Mouse (Mus musculus): ENCODE measurements around the gene Flt1. TPM values are rescaled to one million over a fixed set of nuclear protein-coding genes. Genes with fewer than 3 reads are reported as not detected.
"Not testable (repeated sequence)": the region's sequence is repeated elsewhere in the genome, so short reads cannot be mapped to it uniquely, and the experiment has no call there.

The Flt1 gene
- polyA plus RNA-seq, 1 experiment: 0.19 TPM

DNA sequence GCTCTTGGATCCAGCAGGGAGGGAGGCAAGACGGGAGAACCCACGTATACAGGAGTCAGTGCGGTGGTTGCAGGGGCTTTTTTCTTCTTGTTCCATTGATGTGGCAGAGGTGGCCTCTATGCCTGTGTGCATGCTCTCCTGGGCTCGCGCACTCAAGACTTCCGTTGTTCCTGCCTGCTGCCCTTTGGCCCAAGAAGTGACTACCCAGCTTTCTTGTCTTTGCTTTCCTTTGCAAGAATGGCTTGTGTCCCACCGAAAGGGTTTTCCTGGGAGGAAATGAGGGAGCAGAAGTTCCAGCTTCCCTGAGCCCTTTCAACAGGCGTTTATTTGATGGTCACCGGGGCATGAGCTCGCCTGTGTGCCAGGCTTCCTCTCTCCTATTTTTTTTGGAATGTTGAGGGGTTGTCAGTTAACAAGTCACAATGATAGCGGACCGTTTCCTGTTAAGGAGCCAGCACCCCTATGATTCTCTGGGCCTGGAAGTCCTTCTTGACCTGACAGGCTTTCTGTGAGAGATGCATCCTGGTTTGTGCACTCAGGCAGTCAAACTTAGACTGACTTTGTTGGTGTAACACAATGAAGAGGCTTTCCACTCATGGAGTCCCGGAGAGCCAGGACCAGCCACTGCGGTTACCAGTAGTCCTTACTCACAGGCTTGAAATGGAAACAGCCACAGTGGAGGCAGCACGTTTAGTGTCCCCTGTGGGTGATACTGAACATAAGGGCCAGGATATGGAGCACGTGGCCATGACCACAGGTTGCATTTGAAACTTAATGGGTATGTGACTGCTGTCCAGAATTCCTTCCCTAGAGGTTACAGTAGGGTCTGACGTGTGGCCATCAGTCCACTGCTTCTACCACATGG, 95.2 kb downstream of the Flt1 start:
- no peak for TF ChIP-seq POLR2A (IDR thresholded peaks at IDR 0.05; ENCODE audit: borderline replicate concordance, low read depth, low read length)
- no peak for TF ChIP-seq CTCF (IDR thresholded peaks at IDR 0.05; ENCODE audit: low read depth, low read length)
- Histone ChIP-seq H3K4me1 (ENCODE audit: control insufficient read depth, insufficient read depth, low read length) (no peaks in the 10 kb centered on the region), H3K4me3 (ENCODE audit: insufficient read depth, low read length) (no peak overlapping the region), H3K27ac (ENCODE audit: insufficient read depth, low read depth, low read length) (no peak overlapping the region)

DNA sequence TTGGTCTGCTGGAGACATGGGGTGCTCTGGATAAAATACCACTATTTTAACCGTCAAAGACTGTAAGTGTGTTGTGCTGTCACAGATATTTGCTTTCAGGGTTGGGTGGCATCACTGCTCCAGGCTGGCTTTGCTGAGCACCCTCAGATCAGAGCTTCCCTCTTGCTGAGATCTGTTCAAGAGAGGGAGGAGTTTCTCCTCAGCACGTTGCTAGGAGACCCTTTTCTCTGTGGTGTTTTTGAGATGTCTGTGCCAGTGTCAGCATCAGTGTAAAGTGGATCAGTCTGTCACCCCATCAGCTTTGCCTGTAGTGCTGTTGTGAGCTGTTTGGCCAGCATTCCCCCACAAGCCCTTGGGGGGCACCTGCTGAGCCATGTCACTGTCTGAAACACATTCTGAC, 98.9 kb downstream of the Flt1 start:
- Histone ChIP-seq H3K4me1 (ENCODE audit: control insufficient read depth, insufficient read depth, low read length) (no peaks in the 10 kb centered on the region), H3K4me3 (ENCODE audit: insufficient read depth, low read length) (no peak overlapping the region), H3K27ac (ENCODE audit: insufficient read depth, low read depth, low read length) (no peak overlapping the region)
- TF ChIP-seq CTCF (IDR thresholded peaks at IDR 0.05; ENCODE audit: low read depth, low read length) (no peak), POLR2A (IDR thresholded peaks at IDR 0.05; ENCODE audit: borderline replicate concordance, low read depth, low read length) (no peak)

GRCm38 (mm10) chr5:147623747-147624146, 102.1 kb downstream of the Flt1 start:
- TF ChIP-seq CTCF (IDR thresholded peaks at IDR 0.05; ENCODE audit: low read depth, low read length) (no peak), POLR2A (IDR thresholded peaks at IDR 0.05; ENCODE audit: borderline replicate concordance, low read depth, low read length) (no peak)
- H3K4me1 ChIP-seq (ENCODE audit: control insufficient read depth, insufficient read depth, low read length): no peaks in the 10 kb centered on the region

GRCm38 (mm10) chr5:147620178-147620577, 105.6 kb downstream of the Flt1 start:
- H3K4me1 ChIP-seq (ENCODE audit: control insufficient read depth, insufficient read depth, low read length): no peaks in the 10 kb centered on the region
- TF ChIP-seq POLR2A (IDR thresholded peaks at IDR 0.05; ENCODE audit: borderline replicate concordance, low read depth, low read length): no peak
- no peak for TF ChIP-seq CTCF (IDR thresholded peaks at IDR 0.05; ENCODE audit: low read depth, low read length)
- H3K27ac ChIP-seq (ENCODE audit: insufficient read depth, low read depth, low read length): no peak overlapping the region
- H3K4me3 ChIP-seq (ENCODE audit: insufficient read depth, low read length): no peak overlapping the region

More at GRCm38 (mm10) chr5:147623747-147624146, 102.1 kb downstream of the Flt1 start:
- no peak overlapping the region for H3K4me3 ChIP-seq (ENCODE audit: insufficient read depth, low read length)
- no peak overlapping the region for H3K27ac ChIP-seq (ENCODE audit: insufficient read depth, low read depth, low read length)

DNA sequence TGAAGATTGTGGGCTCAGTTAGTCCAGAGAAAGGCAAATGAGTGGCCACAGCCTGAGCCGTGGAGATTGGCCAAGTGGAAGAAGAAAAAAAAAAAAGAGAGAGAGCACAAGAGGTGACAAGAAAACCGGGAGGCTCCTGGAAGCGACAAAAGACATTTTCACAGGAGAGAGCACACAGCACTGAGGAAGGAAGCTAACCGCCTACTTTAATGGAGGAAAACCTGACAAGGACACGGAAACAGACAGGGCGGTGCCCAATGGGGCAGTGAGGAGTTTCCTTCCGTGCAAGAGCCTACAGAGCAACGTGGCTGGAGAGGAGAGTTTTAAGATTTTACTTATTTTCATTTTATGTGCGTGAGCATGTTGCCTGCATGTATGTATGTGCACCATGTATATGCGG, 107.6 kb downstream of the Flt1 start:
- Histone ChIP-seq H3K4me3 (ENCODE audit: insufficient read depth, low read length) (no peak overlapping the region), H3K27ac (ENCODE audit: insufficient read depth, low read depth, low read length) (no peak overlapping the region), H3K4me1 (ENCODE audit: control insufficient read depth, insufficient read depth, low read length) (no peaks in the 10 kb centered on the region)
- TF ChIP-seq CTCF (IDR thresholded peaks at IDR 0.05; ENCODE audit: low read depth, low read length) (no peak), POLR2A (IDR thresholded peaks at IDR 0.05; ENCODE audit: borderline replicate concordance, low read depth, low read length) (no peak)

- H3K4me3 ChIP-seq (ENCODE audit: insufficient read depth, low read length): no peak overlapping the region
- no peak overlapping the region for H3K27ac ChIP-seq (ENCODE audit: insufficient read depth, low read depth, low read length)
- no peaks in the 10 kb centered on the region for H3K4me1 ChIP-seq (ENCODE audit: control insufficient read depth, insufficient read depth, low read length)
- no peak for TF ChIP-seq POLR2A (IDR thresholded peaks at IDR 0.05; ENCODE audit: borderline replicate concordance, low read depth, low read length)
- no peak for TF ChIP-seq CTCF (IDR thresholded peaks at IDR 0.05; ENCODE audit: low read depth, low read length)
Measured at GRCm38 (mm10) chr5:147616450-147616849, 109.4 kb downstream of the Flt1 start.

GRCm38 (mm10) chr5:147614659-147615058, 111.2 kb downstream of the Flt1 start:
- no peaks in the 10 kb centered on the region for H3K4me1 ChIP-seq (ENCODE audit: control insufficient read depth, insufficient read depth, low read length)
- H3K27ac ChIP-seq (ENCODE audit: insufficient read depth, low read depth, low read length): no peak overlapping the region
- no peak for TF ChIP-seq CTCF (IDR thresholded peaks at IDR 0.05; ENCODE audit: low read depth, low read length)
- TF ChIP-seq POLR2A (IDR thresholded peaks at IDR 0.05; ENCODE audit: borderline replicate concordance, low read depth, low read length): no peak
- H3K4me3 ChIP-seq (ENCODE audit: insufficient read depth, low read length): no peak overlapping the region

GRCm38 (mm10) chr5:147611348-147611747, 114.5 kb downstream of the Flt1 start:
- not testable (repeated sequence) for H3K27ac ChIP-seq (ENCODE audit: insufficient read depth, low read depth, low read length); H3K4me3 ChIP-seq (ENCODE audit: insufficient read depth, low read length); H3K4me1 ChIP-seq (ENCODE audit: control insufficient read depth, insufficient read depth, low read length)

GRCm38 (mm10) chr5:147607256-147607975, 118.4 kb downstream of the Flt1 start:
- Histone ChIP-seq H3K4me3 (ENCODE audit: insufficient read depth, low read length) (no peak overlapping the region), H3K27ac (ENCODE audit: insufficient read depth, low read depth, low read length) (no peak overlapping the region), H3K4me1 (ENCODE audit: control insufficient read depth, insufficient read depth, low read length) (no peaks in the 10 kb centered on the region)
- no peak for TF ChIP-seq POLR2A (IDR thresholded peaks at IDR 0.05; ENCODE audit: borderline replicate concordance, low read depth, low read length)
- no peak for TF ChIP-seq CTCF (IDR thresholded peaks at IDR 0.05; ENCODE audit: low read depth, low read length)

DNA sequence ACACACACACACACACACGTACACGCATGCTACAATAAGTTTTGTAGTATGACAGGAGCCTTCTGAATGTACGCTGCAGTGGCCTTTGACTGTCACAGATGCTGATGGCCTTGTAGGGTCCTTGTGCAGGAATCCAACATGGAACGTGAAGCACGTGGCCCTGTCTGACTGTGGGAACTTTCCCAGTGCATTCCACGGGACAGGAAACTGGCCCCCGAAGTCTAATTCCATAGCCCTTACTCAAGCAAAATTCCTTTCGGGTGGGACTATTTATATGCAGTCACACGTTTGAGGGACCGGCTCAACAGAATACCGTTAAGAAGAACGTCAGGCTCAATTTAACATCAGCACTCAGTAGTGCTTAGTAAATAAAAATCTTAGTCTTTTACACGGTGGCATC, 119.1 kb downstream of the Flt1 start:
- no peak overlapping the region for H3K4me3 ChIP-seq (ENCODE audit: insufficient read depth, low read length)
- TF ChIP-seq CTCF (IDR thresholded peaks at IDR 0.05; ENCODE audit: low read depth, low read length): no peak
- TF ChIP-seq POLR2A (IDR thresholded peaks at IDR 0.05; ENCODE audit: borderline replicate concordance, low read depth, low read length): no peak
- no peaks in the 10 kb centered on the region for H3K4me1 ChIP-seq (ENCODE audit: control insufficient read depth, insufficient read depth, low read length)
- no peak overlapping the region for H3K27ac ChIP-seq (ENCODE audit: insufficient read depth, low read depth, low read length)
